Mouse (Mus musculus) layer of hippocampus, postnatal 14 days (tissue): Measurements from ENCODE around the gene Ankrd49. TPM values are rescaled to one million over a fixed set of nuclear protein-coding genes. Genes with fewer than 3 reads are reported as not detected.

Experiments used
- DNase-seq, 2 experiments: peaks; one replicate each; pipeline ENCODE4 v3.0.0; 2021 to 2022; ENCODE audit warnings: low spot score in 2 of 2, mixed read lengths in 1 of 2
- total RNA-seq, 2 experiments: library from RNA; stranded (reverse); gene quantifications; 2 replicates each; pipeline ENCODE4 v1.2.3; 2021

Ankrd49 gene
- total RNA-seq, 2 experiments from 2014 or later: 17.3 to 18.0 TPM

DNA sequence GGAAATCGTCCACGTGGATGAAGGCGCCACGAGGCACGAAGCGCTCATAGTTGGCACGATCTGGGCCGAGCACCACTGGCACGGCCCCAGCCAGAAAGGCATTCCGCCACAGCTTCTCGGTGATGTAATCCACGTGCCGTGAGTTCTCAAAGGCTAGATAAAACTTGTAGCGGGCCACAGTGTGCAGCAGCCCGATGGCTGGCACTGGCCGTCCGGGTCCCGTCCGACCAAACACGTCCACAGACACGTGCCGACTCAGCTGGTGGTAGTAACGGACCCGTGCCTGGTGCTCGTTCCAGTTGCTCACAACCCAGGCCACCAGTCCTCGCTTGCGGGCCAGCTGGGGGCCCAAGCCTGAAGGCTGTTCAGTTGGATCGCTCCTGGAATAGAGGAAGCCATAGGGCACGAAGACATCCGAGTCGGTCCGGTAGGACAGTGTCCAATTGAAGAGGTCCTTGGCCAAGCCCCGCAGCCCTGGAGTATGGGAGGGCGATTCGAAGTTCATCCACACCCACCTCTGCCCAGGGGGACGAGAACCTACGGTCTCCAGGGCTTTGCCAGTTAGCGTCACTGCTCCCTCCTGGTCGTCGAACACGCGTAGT, 33.7 kb downstream of the Ankrd49 start:
- no peak for DNase-seq

DNA sequence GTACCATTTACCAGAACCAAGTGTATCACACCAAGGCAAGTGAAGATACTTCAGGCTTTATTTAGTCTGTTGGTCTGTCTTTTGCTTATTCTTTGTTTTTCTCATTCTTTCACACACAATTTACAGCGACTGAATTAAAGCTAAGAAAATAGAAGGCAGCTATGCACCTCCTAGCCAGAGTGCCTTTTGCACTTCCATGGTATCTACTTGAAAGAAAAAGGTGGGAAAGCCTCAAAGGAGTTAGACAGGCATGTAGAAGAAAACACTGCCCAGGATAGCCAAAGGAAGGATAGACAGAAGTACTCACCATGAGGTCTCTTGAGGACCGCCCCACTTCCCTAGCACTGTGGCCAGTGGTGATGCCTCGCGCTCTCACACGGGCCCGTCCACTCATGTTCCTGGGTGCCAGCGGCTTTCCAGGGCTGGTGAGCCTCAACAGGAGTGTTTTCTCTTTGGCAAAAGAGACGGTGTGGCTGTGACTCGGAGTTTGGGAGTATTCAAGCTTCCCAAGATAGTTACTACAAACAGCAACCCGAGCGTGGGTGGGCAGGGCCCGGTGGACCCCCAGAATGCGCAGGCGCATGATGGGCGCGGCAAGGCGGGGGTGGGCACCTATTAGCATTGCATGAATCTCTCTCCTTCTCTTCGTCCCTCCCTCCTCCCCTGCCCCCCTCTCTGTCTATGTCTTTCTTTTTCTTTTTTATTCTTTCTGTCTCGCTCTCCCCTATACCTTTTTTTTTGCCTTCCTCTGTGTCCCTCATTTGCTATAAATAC, 44.3 kb downstream of the Ankrd49 start, which contains the start of gene Piwil4:
Piwil4 (minus strand) TSS at position 583 of the 774 bp plus-strand sequence.
- no peak for DNase-seq

DNA sequence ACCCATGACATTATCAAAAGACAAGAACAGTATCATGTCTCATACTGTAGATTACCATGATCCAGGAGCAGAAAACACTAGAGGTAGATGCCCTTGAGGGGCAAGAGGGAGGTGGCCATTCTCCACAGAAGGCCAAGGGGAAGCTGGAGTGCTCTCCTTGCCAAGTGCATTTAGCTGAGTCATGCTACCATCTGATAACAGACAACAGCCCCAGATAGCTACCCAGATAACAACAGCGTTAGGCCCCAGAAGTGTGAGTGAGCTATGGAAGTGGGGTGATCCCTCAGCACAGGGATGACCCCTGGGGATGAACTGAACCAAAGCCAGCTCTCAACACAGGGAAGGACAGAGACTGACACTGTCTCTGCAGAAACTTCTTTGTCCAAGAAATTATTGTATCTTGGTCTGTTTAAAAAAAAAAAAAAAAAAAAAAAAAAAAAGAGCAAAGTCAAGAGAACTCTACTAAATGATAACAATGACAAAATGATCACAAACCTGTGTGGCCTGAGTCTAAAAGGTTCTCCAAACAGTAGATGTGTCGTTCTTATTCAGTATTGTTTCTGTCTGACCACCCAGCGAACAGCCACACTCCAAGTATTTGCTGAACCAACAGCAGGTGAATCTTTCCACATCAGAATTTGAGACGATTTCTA, 45.0 kb downstream of the Ankrd49 start:
- DNase-seq: no peak

DNA sequence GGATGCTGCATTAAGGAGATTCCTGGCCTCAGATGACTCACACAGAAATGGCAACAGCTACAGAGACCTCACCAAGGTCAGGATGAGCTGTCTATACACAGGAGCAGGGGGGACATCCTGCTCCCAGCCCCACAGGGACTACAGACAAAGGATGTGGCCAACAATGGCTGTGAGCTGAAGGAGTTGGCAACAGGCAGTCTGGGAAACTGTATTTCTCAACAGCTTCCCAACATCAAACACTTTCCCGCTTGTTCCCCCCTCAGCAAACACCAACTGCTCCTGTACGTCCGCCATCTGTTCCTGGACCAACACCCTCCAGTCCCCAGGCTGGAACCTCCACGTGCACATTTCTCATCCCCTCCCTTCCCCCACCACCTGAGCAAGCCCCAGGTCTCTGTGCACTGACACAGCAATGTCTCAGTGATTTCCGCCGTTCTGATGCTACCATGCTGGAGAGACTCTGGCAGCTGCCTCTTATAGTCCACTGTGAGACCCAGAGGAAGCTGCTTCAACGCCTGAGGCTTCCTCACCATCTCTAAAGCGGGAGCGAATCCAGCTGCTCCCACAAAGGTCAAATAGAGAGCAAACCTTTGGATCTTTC, 53.6 kb downstream of the Ankrd49 start:
- no peak for DNase-seq

Other genes starting within 250 kb of the Ankrd49 start
- gene Amotl1, start 139.8 kb downstream of the Ankrd49 start, total RNA-seq: 10 to 100 TPM; 19.1 to 25.1 TPM
- under 1 TPM in 1 of 2 experiments, not detected in 1; 0.14 TPM for gene Piwil4, start 44.1 kb downstream of the Ankrd49 start, total RNA-seq
- under 1 TPM; 0.12 to 0.23 TPM for gene Fut4, start 32.5 kb downstream of the Ankrd49 start, total RNA-seq
- gene 1700012B09Rik, start 13.8 kb downstream of the Ankrd49 start, total RNA-seq: 1 to 10 TPM in 1 of 2 experiments, not detected in 1; 1.2 TPM
- 10 to 100 TPM in 1 of 2 experiments, 1 to 10 TPM in 1; 8.8 to 13.4 TPM for gene Mre11a, start 202 bp downstream of the Ankrd49 start, total RNA-seq
- 10 to 100 TPM; 12.1 to 13.3 TPM for gene Gpr83, start 75.4 kb upstream of the Ankrd49 start, total RNA-seq
- gene Izumo1r, start 119.1 kb upstream of the Ankrd49 start, total RNA-seq: not detected